Mouse (Mus musculus): ENCODE results near the gene St7l.

GRCm38 (mm10) chr3:104841049-104841448 lies 22.8 kb upstream of the St7l start:
- no peak for TF ChIP-seq CTCF (IDR thresholded peaks at IDR 0.05; ENCODE audit: low read depth)
- TF ChIP-seq EP300 (IDR thresholded peaks at IDR 0.05; ENCODE audit: low read depth), result no peak
